In genomic region chr2:72294994-72295393, GRCm38 (mm10) we compare ENCODE assay signal across 18 mouse cellular contexts.
"Had no signal": no experiment of that assay in that cellular context is flagged by ENCODE, and none has a peak within 500 bp of the region (broad histone marks: within the 10 kb centered on the region; RNA-seq: fewer than 3 reads in every experiment).

No protein-coding gene starts in this region.

- H3K4me3 ChIP-seq: midbrain, embryonic 10.5 days; midbrain, embryonic 13.5 days; midbrain, embryonic 15.5 days; myocyte; neural tube, embryonic 13.5 days; neural tube, embryonic 15.5 days had no signal

- H3K9me3 ChIP-seq: midbrain, embryonic 10.5 days; midbrain, embryonic 13.5 days; midbrain, embryonic 15.5 days; neural tube, embryonic 13.5 days; neural tube, embryonic 15.5 days had no signal

- H3K4me1 ChIP-seq: midbrain, embryonic 10.5 days; midbrain, embryonic 13.5 days; midbrain, embryonic 15.5 days; neural tube, embryonic 13.5 days; neural tube, embryonic 15.5 days had no signal

- ATAC-seq: midbrain, embryonic 13.5 days; midbrain, embryonic 15.5 days had no signal

- H3K36me3 ChIP-seq: midbrain, embryonic 10.5 days; midbrain, embryonic 13.5 days; midbrain, embryonic 15.5 days; neural tube, embryonic 13.5 days; neural tube, embryonic 15.5 days had no signal

- H3K4me2 ChIP-seq: lung, embryonic 14.5 days; midbrain, embryonic 13.5 days; midbrain, embryonic 15.5 days; neural tube, embryonic 13.5 days; neural tube, embryonic 15.5 days had no signal

- H3K27ac ChIP-seq: midbrain, embryonic 10.5 days; midbrain, embryonic 13.5 days; midbrain, embryonic 15.5 days; neural tube, embryonic 13.5 days; neural tube, embryonic 15.5 days had no signal

- H3K9ac ChIP-seq: lung, embryonic 14.5 days; midbrain, embryonic 13.5 days; midbrain, embryonic 15.5 days; neural tube, embryonic 13.5 days; neural tube, embryonic 15.5 days had no signal

- H3K27me3 ChIP-seq: midbrain, embryonic 13.5 days; midbrain, embryonic 15.5 days; neural tube, embryonic 13.5 days; neural tube, embryonic 15.5 days had no signal

- DNase-seq: lung, adult 18-20 months; lung, embryonic 14.5 days; lung, postnatal 10 days; lung, postnatal 4 days; retina, postnatal 1 day; right cerebral cortex, adult 18-20 months; right cerebral cortex, postnatal 25 days; right cerebral cortex, postnatal 4 days; spleen, adult 18-20 months; thymus, adult 2 months; thymus, postnatal 25 days; thymus, postnatal 4 days had no signal
